Mouse (Mus musculus) left cerebral cortex, adult 2 months (tissue): ENCODE data around the gene Tsacc. TPM values are rescaled to one million over a fixed set of nuclear protein-coding genes. Genes with fewer than 3 reads are reported as not detected.
"Not testable (repeated sequence)": the region's sequence is repeated elsewhere in the genome, so short reads cannot be mapped to it uniquely, and the experiment has no call there.

Experiments
- DNase-seq, 2 experiments: peaks; one replicate each; pipeline ENCODE4 v3.0.0; 2021 to 2022; ENCODE audit warnings: low spot score in 2 of 2, mixed read lengths in 1 of 2; ENCODE audit errors: extremely low spot score in 1 of 2
- H3K27ac ChIP-seq: fragments of 200-600 bp; 2 replicates; pipeline ENCODE4 v1.8.1; 2022
- H3K4me3 ChIP-seq: fragments of 200-600 bp; 2 replicates; pipeline ENCODE4 v1.8.1; 2022
- CTCF ChIP-seq: fragments of 200-600 bp; IDR thresholded peaks from 2 replicates; pipeline ENCODE4 v1.8.1; 2022; ENCODE audit warnings: antibody characterized with exemption, mild to moderate bottlenecking, moderate library complexity
- intact Hi-C: fragments of 180-260 bp; cut with DNase I; formaldehyde crosslinking; loops from one replicate; pipeline ENCODE4 v1.15.1; 2025
- total RNA-seq, 2 experiments: library from RNA; stranded (reverse); gene quantifications; 2 replicates each; pipeline ENCODE4 v1.2.3; 2021

The Tsacc gene
- total RNA-seq, 2 experiments from 2014 or later: 3.7 to 3.8 TPM

- TF ChIP-seq CTCF: peak; percentile 69
- peak in 1 of 2 experiments; percentile 17 for DNase-seq
- intact Hi-C loops: loop anchor here (2.0 kb wide), 1 partner anchor 32 kb away; no protein-coding TSS in a partner anchor
These were observed 20.2 kb downstream of the Tsacc start for GRCm38 (mm10) chr3:88276529-88277143.

GRCm38 (mm10) chr3:88276121-88276520 lies 20.7 kb downstream of the Tsacc start:
- no peak for TF ChIP-seq CTCF
- intact Hi-C loops: loop anchor here (2.0 kb wide), 1 partner anchor 31 kb away; no protein-coding TSS in a partner anchor
- no peak overlapping the region for H3K27ac ChIP-seq
- no peak for DNase-seq
- no peak overlapping the region for H3K4me3 ChIP-seq

More at GRCm38 (mm10) chr3:88276529-88277143, 20.2 kb downstream of the Tsacc start:
- H3K4me3 ChIP-seq: no peak overlapping the region
- no peak overlapping the region for H3K27ac ChIP-seq

GRCm38 (mm10) chr3:88274002-88274401 lies 22.8 kb downstream of the Tsacc start:
- peak; percentile 31 for TF ChIP-seq CTCF
- intact Hi-C loops: no loop called here
- H3K27ac ChIP-seq: no peak overlapping the region
- DNase-seq: no peak
- no peak overlapping the region for H3K4me3 ChIP-seq

GRCm38 (mm10) chr3:88271859-88272258 lies 24.9 kb downstream of the Tsacc start:
- Histone ChIP-seq H3K27ac (no peak overlapping the region), H3K4me3 (no peak overlapping the region)
- DNase-seq: no peak
- intact Hi-C loops: no loop called here
- TF ChIP-seq CTCF: no peak

- DNase-seq, intact Hi-C loops, H3K4me3 ChIP-seq, H3K27ac ChIP-seq: not testable (repeated sequence)
These were observed 25.5 kb downstream of the Tsacc start for GRCm38 (mm10) chr3:88271298-88271697.

- intact Hi-C loops: no loop called here
- no peak for TF ChIP-seq CTCF
- DNase-seq: no peak
- no peak overlapping the region for H3K27ac ChIP-seq
- no peak overlapping the region for H3K4me3 ChIP-seq
These were observed 27.8 kb downstream of the Tsacc start for GRCm38 (mm10) chr3:88268991-88269390.

GRCm38 (mm10) chr3:88268014-88268413 lies 28.8 kb downstream of the Tsacc start:
- not testable (repeated sequence) for DNase-seq

GRCm38 (mm10) chr3:88262346-88262745 lies 34.5 kb downstream of the Tsacc start:
- no peak overlapping the region for H3K4me3 ChIP-seq
- no peak for TF ChIP-seq CTCF
- intact Hi-C loops: loop anchor here (5.0 kb wide), 1 partner anchor 150 kb away; no protein-coding TSS in a partner anchor
- no peak overlapping the region for H3K27ac ChIP-seq
- DNase-seq: no peak

More at GRCm38 (mm10) chr3:88268014-88268413, 28.8 kb downstream of the Tsacc start:
- intact Hi-C loops, H3K4me3 ChIP-seq, H3K27ac ChIP-seq: not testable (repeated sequence)

- intact Hi-C loops: loop anchor here (10.0 kb wide), 1 partner anchor 242 kb away; no protein-coding TSS in a partner anchor
- no peak for TF ChIP-seq CTCF
- Histone ChIP-seq H3K4me3 (no peak overlapping the region), H3K27ac (no peak overlapping the region)
- DNase-seq: no peak
These were observed 40.4 kb downstream of the Tsacc start for GRCm38 (mm10) chr3:88256382-88256781.

GRCm38 (mm10) chr3:88255950-88256349 lies 40.8 kb downstream of the Tsacc start:
- intact Hi-C loops: loop anchor here (10.0 kb wide), 1 partner anchor 241 kb away; no protein-coding TSS in a partner anchor
- no peak for TF ChIP-seq CTCF

GRCm38 (mm10) chr3:88254268-88254926 lies 42.4 kb downstream of the Tsacc start, which contains the start of gene Rhbg:
Gene Rhbg, minus strand, starts transcription at chr3:88254709.
- peak within 1 kb of the TSS; percentile 37 for H3K4me3 ChIP-seq
- intact Hi-C loops: loop anchor here (10.0 kb wide), 1 partner anchor 240 kb away; no protein-coding TSS in a partner anchor
- no peak for TF ChIP-seq CTCF
- DNase-seq: no peak
- H3K27ac ChIP-seq: no peak within 1 kb of the TSS

More at GRCm38 (mm10) chr3:88255950-88256349, 40.8 kb downstream of the Tsacc start:
- Histone ChIP-seq H3K27ac (no peak overlapping the region), H3K4me3 (no peak overlapping the region)
- no peak for DNase-seq

- no peak overlapping the region for H3K4me3 ChIP-seq
- TF ChIP-seq CTCF: no peak
- no peak for DNase-seq
- intact Hi-C loops: loop anchor here (10.0 kb wide), 1 partner anchor 238 kb away; no protein-coding TSS in a partner anchor
- no peak overlapping the region for H3K27ac ChIP-seq
These were observed 44.1 kb downstream of the Tsacc start for GRCm38 (mm10) chr3:88252739-88253138.
